In genomic region chr19:5302455-5302854, GRCm38 (mm10) we compare ENCODE assay signal across 8 mouse cellular contexts. TPM values are rescaled to one million over a fixed set of nuclear protein-coding genes. Genes with fewer than 3 reads are reported as not detected.
DNase-seq lines count a peak whose midpoint lies in the region; ATAC-seq and TF ChIP-seq lines count a peak whose summit lies in the region.

No protein-coding gene starts in this region.

- TF ChIP-seq RAD21 in CH12.LX (IDR thresholded peaks at IDR 0.05; ENCODE audit: low read depth, low read length): peak; percentile 55

- peak; percentile 84 for TF ChIP-seq CTCF in intestine, postnatal 0 days (IDR thresholded peaks at IDR 0.05; ENCODE audit: low read depth)
- peak; percentile 59 to 86 for TF ChIP-seq CTCF in CH12.LX (conservative IDR thresholded peaks at IDR 0.05 in 1 of 2, IDR thresholded peaks at IDR 0.05 in 1 of 2; ENCODE audit: low read depth in 2 of 2, low read length in 2 of 2)

- peak; percentile 85 for DNase-seq in 3T3-L1 (ENCODE audit: low read depth, low spot score)
- peak; percentile 80 for DNase-seq in CH12.LX (ENCODE audit: extremely low read depth)
- peak; percentile 75 for DNase-seq in embryo, embryonic 10.5 days (ENCODE audit: low spot score)
- peak; percentile 64 to 75 for DNase-seq in kidney, postnatal 25 days

- ATAC-seq in intestine, postnatal 0 days: no peak
- no peak for ATAC-seq in intestine, embryonic 15.5 days
- ATAC-seq in neutrophil, adult 5-6 weeks (ENCODE audit: extremely low read depth, insufficient number of reproducible peaks, low FRiP score, poor library complexity, severe bottlenecking): peak; percentile 71
- ATAC-seq in midbrain, embryonic 15.5 days (replicated peaks): no peak

- no peak overlapping the region for H3K9ac ChIP-seq in intestine, postnatal 0 days (ENCODE audit: low read depth, low read length)
- H3K9ac ChIP-seq in intestine, embryonic 15.5 days: no peak overlapping the region
- no peak overlapping the region for H3K9ac ChIP-seq in CH12.LX (ENCODE audit: insufficient read depth, low read depth)
- H3K9ac ChIP-seq in midbrain, embryonic 15.5 days: no peak overlapping the region

- no peak overlapping the region for H3K4me3 ChIP-seq in intestine, postnatal 0 days (ENCODE audit: low read depth, low read length)
- no peak overlapping the region for H3K4me3 ChIP-seq in intestine, embryonic 15.5 days (replicated peaks)
- no peak overlapping the region for H3K4me3 ChIP-seq in CH12.LX (replicated peaks in 1 of 3; ENCODE audit: low read depth in 2 of 3, low read length in 2 of 3, poor library complexity in 1 of 3)
- H3K4me3 ChIP-seq in midbrain, embryonic 15.5 days: no peak overlapping the region

- 18% methylated on average over 4 of the region's 4 CpGs for WGBS in intestine, postnatal 0 days
- WGBS in intestine, embryonic 15.5 days: 27% methylated on average over 4 of the region's 4 CpGs
- WGBS in midbrain, embryonic 15.5 days: 23% methylated on average over 4 of the region's 4 CpGs

- H3K4me1 ChIP-seq in intestine, postnatal 0 days (replicated peaks; ENCODE audit: control insufficient read depth, insufficient read depth, low read length): no peaks in the 10 kb centered on the region
- peaks cover 13% of the 10 kb centered on the region for H3K4me1 ChIP-seq in intestine, embryonic 15.5 days (replicated peaks)
- peaks cover 0 to 14% of the 10 kb centered on the region in 2 experiments; a peak in 2 of 4 replicates for H3K4me1 ChIP-seq in CH12.LX (ENCODE audit: control insufficient read depth in 1 of 2, insufficient read depth in 2 of 2)
- H3K4me1 ChIP-seq in midbrain, embryonic 15.5 days: peaks cover 25% of the 10 kb centered on the region

- dilution Hi-C loops in CH12.LX (cut with MboI; ENCODE audit: extremely low pct_ligation_motif_present, extremely low pct_unique_long_range_greater_than_20kb, low sequenced_read_pairs): no loop called here

- H3K4me2 ChIP-seq in intestine, postnatal 0 days (replicated peaks; ENCODE audit: low read depth): no peak overlapping the region
- no peak overlapping the region for H3K4me2 ChIP-seq in intestine, embryonic 15.5 days (replicated peaks)
- no peak overlapping the region for H3K4me2 ChIP-seq in CH12.LX (ENCODE audit: insufficient read depth, low read depth, poor library complexity, severe bottlenecking)
- no peak overlapping the region for H3K4me2 ChIP-seq in midbrain, embryonic 15.5 days

- H3K79me2 ChIP-seq in CH12.LX (replicated peaks; ENCODE audit: control insufficient read depth, extremely low read depth, insufficient read depth, poor library complexity, severe bottlenecking): no peaks in the 10 kb centered on the region

- peaks cover 9% of the 10 kb centered on the region; the same call in 1 of the 2 replicates for H3K27me3 ChIP-seq in intestine, postnatal 0 days (replicated peaks; ENCODE audit: control insufficient read depth, insufficient read depth, low read length)
- H3K27me3 ChIP-seq in intestine, embryonic 15.5 days (replicated peaks): 0 out of 2 replicates have a peak, but pooled peaks cover 3% of the 10 kb centered on the region
- peaks cover 2% of the 10 kb centered on the region for H3K27me3 ChIP-seq in CH12.LX (replicated peaks)
- H3K27me3 ChIP-seq in midbrain, embryonic 15.5 days (replicated peaks): no peaks in the 10 kb centered on the region

- in situ Hi-C loops in CH12.LX (cut with MboI; ENCODE audit: low pct_ligation_motif_present, low pct_unique_long_range_greater_than_20kb, low sequenced_read_pairs): loop anchor here (5.0 kb wide), 1 partner anchor 35 kb away; the partner anchor contains the start of gene Catsper1

- H3K36me3 ChIP-seq in intestine, postnatal 0 days (ENCODE audit: control insufficient read depth, insufficient read depth): no peaks in the 10 kb centered on the region
- H3K36me3 ChIP-seq in intestine, embryonic 15.5 days: no peaks in the 10 kb centered on the region
- no peaks in the 10 kb centered on the region for H3K36me3 ChIP-seq in CH12.LX (replicated peaks in 1 of 2; ENCODE audit: control insufficient read depth in 1 of 2, insufficient read depth in 1 of 2, low read length in 1 of 2)
- peaks cover 36% of the 10 kb centered on the region for H3K36me3 ChIP-seq in midbrain, embryonic 15.5 days (replicated peaks)

- TF ChIP-seq EP300 in CH12.LX (IDR thresholded peaks at IDR 0.05; ENCODE audit: low read length): no peak

- H3K27ac ChIP-seq in intestine, postnatal 0 days (ENCODE audit: low read depth, low read length): no peak overlapping the region
- H3K27ac ChIP-seq in intestine, embryonic 15.5 days: no peak overlapping the region
- H3K27ac ChIP-seq in CH12.LX (ENCODE audit: insufficient read depth, low read depth): no peak overlapping the region
- no peak overlapping the region for H3K27ac ChIP-seq in midbrain, embryonic 15.5 days

- TF ChIP-seq POLR2A in CH12.LX (IDR thresholded peaks at IDR 0.05; ENCODE audit: low read depth, low read length): no peak

- no peaks in the 10 kb centered on the region for H3K9me3 ChIP-seq in intestine, postnatal 0 days (ENCODE audit: control insufficient read depth)
- no peaks in the 10 kb centered on the region for H3K9me3 ChIP-seq in intestine, embryonic 15.5 days
- H3K9me3 ChIP-seq in CH12.LX (replicated peaks; ENCODE audit: low read length): peaks cover 9% of the 10 kb centered on the region
- no peaks in the 10 kb centered on the region for H3K9me3 ChIP-seq in midbrain, embryonic 15.5 days

TF ChIP-seq in CH12.LX, 34 proteins besides CTCF, POLR2A, EP300 and RAD21:
- TF ChIP-seq ELF1 (IDR thresholded peaks at IDR 0.05; ENCODE audit: low read depth, low read length): peak; percentile 59
- TF ChIP-seq SMC3 (IDR thresholded peaks at IDR 0.05; ENCODE audit: low read depth, low read length): peak; percentile 88
- TF ChIP-seq ZMIZ1 (IDR thresholded peaks at IDR 0.05; ENCODE audit: low read depth, low read length): no peak
- no peak for TF ChIP-seq MXI1 (IDR thresholded peaks at IDR 0.05; ENCODE audit: low read depth, low read length)
- TF ChIP-seq MAZ (IDR thresholded peaks at IDR 0.05; ENCODE audit: low read depth, low read length): peak; percentile 65; the same call in 1 of the 2 replicates
- 0 out of 2 replicates have a peak, but pooled peaks have one; percentile 13 for TF ChIP-seq MEF2A (IDR thresholded peaks at IDR 0.05; ENCODE audit: borderline replicate concordance, low read depth, low read length)
- TF ChIP-seq HCFC1 (IDR thresholded peaks at IDR 0.05; ENCODE audit: low read depth, low read length): peak; percentile 53
- peak; percentile 39; the same call in 1 of the 2 replicates for TF ChIP-seq IRF4 (IDR thresholded peaks at IDR 0.05; ENCODE audit: low read depth, low read length)

RNA-seq across cellular contexts. Expression of gene Gal3st3, which starts 4.3 kb away (rescaled TPM):
- polyA plus RNA-seq in intestine, postnatal 0 days (2015; fragmentation: Nextera tagmentation; extraction: Ambion mirVana): 0.55 and 0.67 TPM in 2 replicates
- 2.1 and 2.4 TPM in 2 replicates for polyA plus RNA-seq in intestine, embryonic 15.5 days (2015; fragmentation: Nextera tagmentation; extraction: Ambion mirVana)
- total RNA-seq in CH12.LX (2012; rRNA removed) (not detected in 2 replicates), CH12.LX (2014; rRNA removed) (not detected in 2 replicates)
- not detected in 2 replicates for polyA plus RNA-seq in CH12.LX (2012; ENCODE audit: insufficient read length, low read depth)
- not detected in 2 replicates for total RNA-seq in neutrophil, adult 5-6 weeks (2017)
- polyA plus RNA-seq in midbrain, embryonic 15.5 days (2015; fragmentation: Nextera tagmentation; extraction: Ambion mirVana): 47.2 and 50.3 TPM in 2 replicates

RNA-seq across cellular contexts. Expression of gene Sf3b2, which starts 7.2 kb away (rescaled TPM):
- 160 and 172 TPM in 2 replicates for polyA plus RNA-seq in intestine, postnatal 0 days (2015; fragmentation: Nextera tagmentation; extraction: Ambion mirVana)
- 282 and 289 TPM in 2 replicates for polyA plus RNA-seq in intestine, embryonic 15.5 days (2015; fragmentation: Nextera tagmentation; extraction: Ambion mirVana)
- 191 and 195 TPM in 2 replicates for total RNA-seq in CH12.LX (2012; rRNA removed)
- 155 and 161 TPM in 2 replicates for total RNA-seq in CH12.LX (2014; rRNA removed)
- 238 and 279 TPM in 2 replicates for polyA plus RNA-seq in CH12.LX (2012; ENCODE audit: insufficient read length, low read depth)
- total RNA-seq in neutrophil, adult 5-6 weeks (2017): 273 and 288 TPM in 2 replicates
- 350 and 352 TPM in 2 replicates for polyA plus RNA-seq in midbrain, embryonic 15.5 days (2015; fragmentation: Nextera tagmentation; extraction: Ambion mirVana)

RNA-seq across cellular contexts. Expression of gene Pacs1, which starts 29.5 kb away (rescaled TPM):
- 6.2 and 6.6 TPM in 2 replicates for polyA plus RNA-seq in intestine, postnatal 0 days (2015; fragmentation: Nextera tagmentation; extraction: Ambion mirVana)
- polyA plus RNA-seq in intestine, embryonic 15.5 days (2015; fragmentation: Nextera tagmentation; extraction: Ambion mirVana): 15.6 and 15.8 TPM in 2 replicates
- total RNA-seq in CH12.LX (2012; rRNA removed): 10.7 and 14.4 TPM in 2 replicates
- 2.0 and 2.4 TPM in 2 replicates for total RNA-seq in CH12.LX (2014; rRNA removed)
- polyA plus RNA-seq in CH12.LX (2012; ENCODE audit: insufficient read length, low read depth): 8.9 and 10.1 TPM in 2 replicates
- total RNA-seq in neutrophil, adult 5-6 weeks (2017): 50.5 and 54.0 TPM in 2 replicates
- polyA plus RNA-seq in midbrain, embryonic 15.5 days (2015; fragmentation: Nextera tagmentation; extraction: Ambion mirVana): 55.3 and 55.7 TPM in 2 replicates

RNA-seq across cellular contexts. Expression of gene Catsper1, which starts 33.1 kb away (rescaled TPM):
- polyA plus RNA-seq in intestine, postnatal 0 days (2015; fragmentation: Nextera tagmentation; extraction: Ambion mirVana): not detected in 2 replicates
- polyA plus RNA-seq in intestine, embryonic 15.5 days (2015; fragmentation: Nextera tagmentation; extraction: Ambion mirVana): not detected in 2 replicates
- total RNA-seq in CH12.LX (2012; rRNA removed): not detected in 2 replicates
- total RNA-seq in CH12.LX (2014; rRNA removed): not detected in 2 replicates
- not detected in 2 replicates for polyA plus RNA-seq in CH12.LX (2012; ENCODE audit: insufficient read length, low read depth)
- not detected in 2 replicates for total RNA-seq in neutrophil, adult 5-6 weeks (2017)
- polyA plus RNA-seq in midbrain, embryonic 15.5 days (2015; fragmentation: Nextera tagmentation; extraction: Ambion mirVana): not detected in 2 replicates

RNA-seq across cellular contexts. Expression of gene Cst6, which starts 46.9 kb away (rescaled TPM):
- 624 and 632 TPM in 2 replicates for polyA plus RNA-seq in intestine, postnatal 0 days (2015; fragmentation: Nextera tagmentation; extraction: Ambion mirVana)
- polyA plus RNA-seq in intestine, embryonic 15.5 days (2015; fragmentation: Nextera tagmentation; extraction: Ambion mirVana): 15.9 and 19.8 TPM in 2 replicates
- 1.9 and 3.5 TPM in 2 replicates for total RNA-seq in CH12.LX (2012; rRNA removed)
- total RNA-seq in CH12.LX (2014; rRNA removed): not detected in 2 replicates
- not detected in 2 replicates for polyA plus RNA-seq in CH12.LX (2012; ENCODE audit: insufficient read length, low read depth)
- total RNA-seq in neutrophil, adult 5-6 weeks (2017): 1.4 TPM in 1 of 2 replicates, not detected in the other
- 5.9 and 7.2 TPM in 2 replicates for polyA plus RNA-seq in midbrain, embryonic 15.5 days (2015; fragmentation: Nextera tagmentation; extraction: Ambion mirVana)

Comparison
In these comparisons a context has a peak if more than half of its experiments do, and no peak if none do; other contexts are left out.
1. RNA of gene Gal3st3, which starts 4.3 kb away (polyA plus RNA-seq): 47.2 to 50.3 TPM in midbrain, embryonic 15.5 days; 2.1 to 2.4 TPM in intestine, embryonic 15.5 days, 0.55 to 0.67 TPM in intestine, postnatal 0 days and not detected in CH12.LX; every median in the first group is over 10 times any median in the second.
2. Peak in every context shown above with its lines, with median percentiles within 50 percentile points of each other: DNase-seq.